ENCODE assay signal across 24 mouse cellular contexts in genomic region chr17:63008788-63009187, GRCm38 (mm10).
DNase-seq lines count a peak whose midpoint lies in the region; ATAC-seq lines count a peak whose summit lies in the region.
"Had no signal": no experiment of that assay in that cellular context is flagged by ENCODE, and none has a peak within 500 bp of the region (broad histone marks: within the 10 kb centered on the region; RNA-seq: fewer than 3 reads in every experiment).

No protein-coding gene starts in this region.

- no peak for DNase-seq in midbrain, embryonic 10.5 days (ENCODE audit: low spot score)
- DNase-seq in hindbrain, embryonic 10.5 days (ENCODE audit: low spot score), result no peak
- DNase-seq in cerebellum, adult 8-10 months, result no peak
- DNase-seq in embryo, embryonic 10 days (ENCODE audit: low spot score), result no peak
- DNase-seq in cerebellum, adult 18-20 months, result no peak
- DNase-seq: cerebellum, adult 9-11 months; gastrocnemius, adult 2 months; heart, postnatal 4 days; kidney, postnatal 25 days; layer of hippocampus, postnatal 36 days; lung, postnatal 10 days; right cerebral cortex, postnatal 25 days had no signal

- no peak for ATAC-seq in midbrain, embryonic 16.5 days
- ATAC-seq in hindbrain, embryonic 16.5 days, result peak; percentile 67
- ATAC-seq: activated CD4-positive, CD25-positive, alpha-beta regulatory T cell, adult 4 months; intestine, postnatal 0 days had no signal

- no peak overlapping the region for H3K4me2 ChIP-seq in midbrain, embryonic 16.5 days (ENCODE audit: low read length)
- no peak overlapping the region for H3K4me2 ChIP-seq in hindbrain, embryonic 16.5 days (ENCODE audit: low read length)
- H3K4me2 ChIP-seq: embryonic facial prominence, embryonic 12.5 days; heart, embryonic 15.5 days; liver, embryonic 11.5 days; midbrain, embryonic 11.5 days had no signal

- no peaks in the 10 kb centered on the region for H3K9me3 ChIP-seq in midbrain, embryonic 10.5 days (replicated peaks)
- H3K9me3 ChIP-seq in midbrain, embryonic 16.5 days (replicated peaks; ENCODE audit: control insufficient read depth, low read length, poor library complexity, severe bottlenecking), result no peaks in the 10 kb centered on the region
- H3K9me3 ChIP-seq in hindbrain, embryonic 10.5 days, result no peaks in the 10 kb centered on the region
- no peaks in the 10 kb centered on the region for H3K9me3 ChIP-seq in hindbrain, embryonic 16.5 days (ENCODE audit: control insufficient read depth, low read length)
- H3K9me3 ChIP-seq: embryonic facial prominence, embryonic 12.5 days; G1E; heart, embryonic 15.5 days had no signal

- H3K27me3 ChIP-seq in midbrain, embryonic 10.5 days (ENCODE audit: low read depth, poor library complexity, severe bottlenecking), result no peaks in the 10 kb centered on the region
- H3K27me3 ChIP-seq in midbrain, embryonic 16.5 days (ENCODE audit: control insufficient read depth, insufficient read depth, low read depth, low read length), result no peaks in the 10 kb centered on the region
- H3K27me3 ChIP-seq in hindbrain, embryonic 10.5 days (ENCODE audit: insufficient read depth, poor library complexity, severe bottlenecking), result no peaks in the 10 kb centered on the region
- no peaks in the 10 kb centered on the region for H3K27me3 ChIP-seq in hindbrain, embryonic 16.5 days (replicated peaks; ENCODE audit: control insufficient read depth, insufficient read depth, low read length)
- H3K27me3 ChIP-seq: CH12.LX; embryonic facial prominence, embryonic 12.5 days; heart, embryonic 15.5 days had no signal

- no peaks in the 10 kb centered on the region for H3K36me3 ChIP-seq in midbrain, embryonic 10.5 days
- no peaks in the 10 kb centered on the region for H3K36me3 ChIP-seq in midbrain, embryonic 16.5 days (ENCODE audit: control insufficient read depth, insufficient read depth, low read length)
- no peaks in the 10 kb centered on the region for H3K36me3 ChIP-seq in hindbrain, embryonic 10.5 days
- no peaks in the 10 kb centered on the region for H3K36me3 ChIP-seq in hindbrain, embryonic 16.5 days (ENCODE audit: control insufficient read depth, insufficient read depth, low read length)
- H3K36me3 ChIP-seq: embryonic facial prominence, embryonic 12.5 days; G1E; heart, embryonic 15.5 days had no signal

- WGBS in midbrain, embryonic 10.5 days, result 86% methylated on average over 4 of the region's 4 CpGs
- WGBS in midbrain, embryonic 16.5 days, result 76% methylated on average over 4 of the region's 4 CpGs
- WGBS in hindbrain, embryonic 10.5 days, result 84% methylated on average over 4 of the region's 4 CpGs
- 58% methylated on average over 4 of the region's 4 CpGs for WGBS in hindbrain, embryonic 16.5 days

- H3K9ac ChIP-seq in midbrain, embryonic 16.5 days (ENCODE audit: low read depth, low read length), result no peak overlapping the region
- H3K9ac ChIP-seq in hindbrain, embryonic 16.5 days (ENCODE audit: low read depth, low read length), result no peak overlapping the region
- H3K9ac ChIP-seq: embryonic facial prominence, embryonic 12.5 days; heart, embryonic 15.5 days; liver, postnatal 0 days had no signal

- peaks cover 33% of the 10 kb centered on the region for H3K4me1 ChIP-seq in midbrain, embryonic 10.5 days
- peaks cover 7% of the 10 kb centered on the region; the same call in 1 of the 2 replicates for H3K4me1 ChIP-seq in midbrain, embryonic 16.5 days (ENCODE audit: control insufficient read depth, insufficient read depth, low read length)
- H3K4me1 ChIP-seq in hindbrain, embryonic 10.5 days (replicated peaks), result peaks cover 37% of the 10 kb centered on the region
- peaks cover 7% of the 10 kb centered on the region for H3K4me1 ChIP-seq in hindbrain, embryonic 16.5 days (ENCODE audit: control insufficient read depth, insufficient read depth, low read depth, low read length)

- H3K4me3 ChIP-seq in midbrain, embryonic 10.5 days, result no peak overlapping the region
- H3K4me3 ChIP-seq in midbrain, embryonic 16.5 days (ENCODE audit: low read depth, low read length), result no peak overlapping the region
- no peak overlapping the region for H3K4me3 ChIP-seq in hindbrain, embryonic 10.5 days
- H3K4me3 ChIP-seq in hindbrain, embryonic 16.5 days (ENCODE audit: low read length), result no peak overlapping the region
- H3K4me3 ChIP-seq: embryonic facial prominence, embryonic 12.5 days; gastrocnemius, adult 2 months; heart, embryonic 15.5 days; layer of hippocampus, adult 2 months had no signal

- 0 out of 2 replicates have a peak overlapping the region, but pooled peaks have one; percentile 13 for H3K27ac ChIP-seq in midbrain, embryonic 10.5 days (replicated peaks)
- H3K27ac ChIP-seq in midbrain, embryonic 16.5 days (ENCODE audit: low read length), result no peak overlapping the region
- H3K27ac ChIP-seq in hindbrain, embryonic 10.5 days, result 0 out of 2 replicates have a peak overlapping the region, but pooled peaks have one; percentile 9
- H3K27ac ChIP-seq in hindbrain, embryonic 16.5 days (ENCODE audit: low read depth, low read length), result no peak overlapping the region
- H3K27ac ChIP-seq: embryonic facial prominence, embryonic 12.5 days; gastrocnemius, adult 2 months; heart, embryonic 15.5 days; layer of hippocampus, adult 2 months had no signal

Comparison
In these comparisons a context has a peak if more than half of its experiments do, and no peak if none do; other contexts are left out.
1. H3K27ac ChIP-seq: peak in midbrain, embryonic 10.5 days (single experiment) and hindbrain, embryonic 10.5 days (single experiment); none in midbrain, embryonic 16.5 days (single experiment) and hindbrain, embryonic 16.5 days (single experiment).